Mouse (Mus musculus) midbrain, embryonic 11.5 days (tissue): ENCODE results near the gene Plxna3. TPM values are rescaled to one million over a fixed set of nuclear protein-coding genes. Genes with fewer than 3 reads are reported as not detected.
"Not testable (repeated sequence)": the region's sequence is repeated elsewhere in the genome, so short reads cannot be mapped to it uniquely, and the experiment has no call there.

Experiments
- ATAC-seq: fragments of 200-750 bp; cut with Nextera tagmentation; 2 replicates; pipeline ENCODE4 v1.8.0; 2017; ENCODE audit warnings: moderate TSS enrichment, moderate library complexity; ENCODE audit not compliant: low FRiP score
- DNase-seq: peaks from one replicate; pipeline ENCODE4 v3.0.0; 2015; ENCODE audit warnings: low spot score; ENCODE audit errors: missing footprints
- H3K27ac ChIP-seq: fragments of 300-500 bp; sonication (generic); 2 replicates; pipeline ENCODE4 v1.5.1; 2014; ENCODE audit warnings: low read depth, low read length
- H3K27me3 ChIP-seq: fragments of 300-500 bp; sonication (generic); 2 replicates; pipeline ENCODE4 v1.6.1; 2014; ENCODE audit warnings: mild to moderate bottlenecking, low read length, moderate library complexity, mixed read lengths; ENCODE audit not compliant: control insufficient read depth, insufficient read depth
- H3K36me3 ChIP-seq: fragments of 300-500 bp; sonication (generic); 2 replicates; pipeline ENCODE4 v1.6.1; 2014; ENCODE audit warnings: mild to moderate bottlenecking, low read length, moderate library complexity, mixed read lengths; ENCODE audit not compliant: control insufficient read depth, insufficient read depth
- H3K4me1 ChIP-seq: fragments of 300-500 bp; sonication (generic); 2 replicates; pipeline ENCODE4 v1.6.1; 2014; ENCODE audit warnings: low read length; ENCODE audit not compliant: control insufficient read depth, insufficient read depth
- H3K4me2 ChIP-seq: fragments of 300-500 bp; sonication (generic); 2 replicates; pipeline ENCODE4 v1.6.1; 2014; ENCODE audit warnings: mild to moderate bottlenecking, moderate library complexity
- H3K4me3 ChIP-seq: fragments of 300-500 bp; sonication (generic); 2 replicates; pipeline ENCODE4 v1.5.1; 2014; ENCODE audit warnings: low read depth, low read length
- H3K9ac ChIP-seq: fragments of 300-500 bp; sonication (generic); 2 replicates; pipeline ENCODE4 v1.6.1; 2014; ENCODE audit warnings: low read length
- H3K9me3 ChIP-seq: fragments of 300-500 bp; sonication (generic); 2 replicates; pipeline ENCODE4 v1.6.1; 2016; ENCODE audit warnings: low read length; ENCODE audit not compliant: control insufficient read depth
- WGBS: fragments of 180-500 bp; shearing (Covaris S2); extraction: QIAGEN DNeasy Blood & Tissue Kit; methylation state at CpG from one replicate; pipeline ENCODE4 v1.1.7; 2014; 5-methylcytosine and 5-hydroxymethylcytosine counted together
- polyA plus RNA-seq: library from polyadenylated mRNA; unstranded; fragments of >200 nt; fragmentation: Nextera tagmentation; extraction: Ambion mirVana; gene quantifications from 2 replicates; pipeline ENCODE4 v1.2.1, GENCODE M21; 2014

Plxna3 gene
- polyA plus RNA-seq, 1 experiment from 2014 or later = 13.7 TPM

DNA sequence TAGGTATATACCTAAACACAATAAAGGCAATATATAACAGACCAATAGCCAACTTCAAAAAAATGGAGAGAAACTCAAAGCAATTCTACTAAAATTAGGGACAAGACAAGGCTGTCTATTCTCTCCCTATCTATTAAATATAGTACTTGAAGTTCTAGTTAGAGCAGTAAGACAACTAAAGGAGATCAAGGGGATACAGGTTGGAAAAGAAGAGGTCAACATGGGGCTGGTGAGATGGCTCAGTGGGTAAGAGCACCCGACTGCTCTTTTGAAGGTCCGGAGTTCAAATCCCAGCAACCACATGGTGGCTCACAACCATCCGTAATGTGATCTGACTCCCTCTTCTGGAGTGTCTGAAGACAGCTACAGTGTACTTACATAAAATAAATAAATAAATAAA lies 28.2 kb downstream of the Plxna3 start:
- 95% methylated on average over 2 of the region's 3 CpGs for WGBS
- ATAC-seq, H3K27ac ChIP-seq: not testable (repeated sequence)

DNA sequence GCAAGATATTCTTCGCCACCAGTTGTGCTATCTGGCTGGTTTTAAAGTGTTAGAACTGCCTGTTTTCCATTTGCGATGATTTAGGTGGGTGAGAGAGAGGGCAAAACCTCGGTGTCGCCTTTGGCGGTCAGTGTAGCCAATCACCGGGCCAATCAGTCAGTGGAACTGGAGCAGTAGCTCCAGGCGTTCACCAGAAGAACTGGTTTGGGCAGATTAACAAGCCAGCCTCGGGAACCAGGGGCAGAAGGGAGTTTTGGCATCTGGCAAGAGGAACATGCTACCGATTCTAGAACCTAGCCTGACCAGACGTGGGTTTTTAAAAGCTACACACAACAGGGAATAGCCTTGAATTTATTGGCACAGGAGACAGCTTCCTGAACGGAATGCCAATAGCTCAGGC lies 30.3 kb downstream of the Plxna3 start:
- ATAC-seq = no peak
- Histone ChIP-seq H3K4me3 (no peak overlapping the region), H3K9ac (no peak overlapping the region), H3K4me2 (no peak overlapping the region), H3K27me3 (no peaks in the 10 kb centered on the region), H3K4me1 (no peaks in the 10 kb centered on the region), H3K9me3 (no peaks in the 10 kb centered on the region), H3K36me3 (no peaks in the 10 kb centered on the region), H3K27ac (no peak overlapping the region)
- 56% methylated on average over 11 of the region's 11 CpGs for WGBS
- no peak for DNase-seq

More for the DNA sequence above, 28.2 kb downstream of the Plxna3 start:
- not testable (repeated sequence) for H3K9ac ChIP-seq, DNase-seq, H3K4me2 ChIP-seq, H3K9me3 ChIP-seq, H3K4me3 ChIP-seq, H3K36me3 ChIP-seq, H3K27me3 ChIP-seq, H3K4me1 ChIP-seq

DNA sequence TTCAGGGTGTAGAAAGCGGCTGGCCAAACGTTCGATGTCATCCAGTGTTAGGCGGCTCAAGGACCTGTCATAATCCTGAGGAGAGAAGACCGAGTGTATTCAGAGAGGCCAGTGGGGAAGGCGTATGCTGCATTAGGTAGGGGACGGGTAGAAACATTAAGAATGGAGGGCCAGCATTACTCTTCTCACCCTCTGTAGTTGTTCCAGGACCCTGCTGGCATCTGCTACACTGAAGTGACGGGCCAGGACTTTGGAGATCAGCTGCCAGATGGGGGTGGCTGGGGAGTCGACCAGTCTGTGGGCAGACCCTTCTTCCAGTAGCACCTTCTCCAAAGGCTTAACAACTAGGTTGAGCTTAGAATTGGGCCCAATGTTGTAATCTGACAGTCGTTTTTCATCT lies 38.6 kb downstream of the Plxna3 start:
- Histone ChIP-seq H3K9ac (peak overlapping the region; percentile 76), H3K4me1 (peaks cover 6% of the 10 kb centered on the region), H3K36me3 (no peaks in the 10 kb centered on the region), H3K4me3 (peak overlapping the region; percentile 59), H3K27ac (no peak overlapping the region), H3K4me2 (peak overlapping the region; percentile 61), H3K9me3 (no peaks in the 10 kb centered on the region), H3K27me3 (no peaks in the 10 kb centered on the region)
- WGBS = 74% methylated on average over 10 of the region's 10 CpGs
- no peak for ATAC-seq
- DNase-seq = peak; percentile 83

DNA sequence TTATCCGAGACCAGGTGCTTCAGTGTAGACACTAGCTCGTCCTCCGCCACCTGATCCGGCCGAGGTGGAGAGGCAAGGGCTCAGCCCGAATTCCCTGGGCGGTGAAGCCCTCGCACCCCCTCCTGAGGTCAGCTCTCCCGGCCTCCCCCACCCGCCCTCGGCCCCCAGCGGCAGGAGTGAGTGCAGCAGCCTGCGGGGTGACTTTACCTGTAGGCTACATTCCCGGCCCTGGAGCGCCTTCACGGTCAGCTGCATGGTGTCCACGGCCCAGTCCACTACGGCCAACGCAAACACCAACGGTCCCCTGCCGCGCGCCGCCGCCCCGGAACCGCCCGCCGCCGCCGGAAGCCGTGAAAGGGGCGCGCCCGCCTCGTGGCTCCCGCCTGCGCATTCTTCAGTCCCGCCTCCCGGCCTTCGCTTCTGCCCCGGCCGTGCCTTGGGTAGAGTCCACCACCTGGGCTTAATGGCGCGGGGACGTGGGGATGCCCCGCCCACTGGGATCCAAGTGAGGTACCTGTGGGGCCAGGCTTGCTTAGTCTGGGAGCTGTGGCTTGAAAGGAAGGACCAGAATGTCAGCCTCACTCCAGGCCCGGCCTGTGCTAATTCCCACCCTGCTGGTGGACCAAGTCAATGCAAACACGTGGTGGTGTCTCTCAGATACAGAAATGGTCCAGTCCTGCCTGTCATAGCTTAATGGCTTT lies 39.5 kb downstream of the Plxna3 start:
- 21% methylated on average over 41 of the region's 49 CpGs for WGBS
- peak overlapping the region; percentile 76 for H3K9ac ChIP-seq
- H3K4me2 ChIP-seq = peak overlapping the region; percentile 61
- peak; percentile 82 for ATAC-seq
- H3K36me3 ChIP-seq = no peaks in the 10 kb centered on the region
- no peaks in the 10 kb centered on the region for H3K27me3 ChIP-seq
- no peaks in the 10 kb centered on the region for H3K9me3 ChIP-seq
- peak overlapping the region; percentile 59 for H3K4me3 ChIP-seq
- peaks cover 6% of the 10 kb centered on the region for H3K4me1 ChIP-seq
- DNase-seq = peak; percentile 93
- H3K27ac ChIP-seq = no peak overlapping the region; the same call in 1 of the 2 replicates

DNA sequence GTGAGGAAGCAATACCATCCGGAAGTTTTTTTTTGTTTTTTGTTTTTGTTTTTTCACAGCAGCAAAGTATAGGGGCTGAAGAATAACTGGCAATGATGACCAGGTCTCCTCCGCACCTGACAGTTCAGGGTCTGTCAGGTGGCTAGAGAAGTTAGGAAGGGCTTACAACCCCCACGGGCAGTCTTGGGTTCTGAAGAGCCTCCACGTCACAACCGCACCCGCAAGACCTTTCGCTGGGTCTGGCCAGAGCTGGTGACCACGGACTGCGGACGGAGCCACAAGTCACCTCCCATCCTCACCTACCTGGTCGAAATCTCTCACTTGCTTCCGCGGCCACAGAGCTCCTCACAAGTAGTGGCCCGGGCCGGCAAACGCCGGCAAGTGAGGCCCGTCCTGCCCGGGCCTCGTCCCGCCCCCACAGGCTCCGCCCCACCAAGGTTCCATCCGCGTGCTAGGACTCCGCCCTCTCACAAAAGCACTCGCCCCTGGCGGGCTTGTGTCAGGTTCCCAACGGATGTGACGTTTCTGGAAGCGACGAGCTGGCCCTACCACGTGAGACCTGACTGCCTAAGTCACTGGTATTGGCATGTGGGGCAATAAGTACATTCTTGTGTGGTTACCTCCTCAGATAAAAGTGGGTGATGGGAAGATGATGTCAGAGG lies 44.2 kb downstream of the Plxna3 start, which contains the start of the genes Ubl4a and Slc10a3:
TSS of gene Ubl4a (minus strand) at position 331 of the 662 bp plus-strand sequence.
TSS of gene Slc10a3 (minus strand) at position 462 of the 662 bp plus-strand sequence.
- H3K27me3 ChIP-seq = no peaks in the 10 kb centered on the region
- WGBS = 16% methylated on average over 32 of the region's 32 CpGs
- H3K9me3 ChIP-seq = no peaks in the 10 kb centered on the region
- H3K27ac ChIP-seq = no peak within 1 kb of the TSS
- peak; percentile 93 for ATAC-seq
- peak within 1 kb of the TSS; percentile 32 for H3K4me3 ChIP-seq
- no peaks in the 10 kb centered on the region; the same call in 1 of the 2 replicates for H3K4me1 ChIP-seq
- DNase-seq = peak; percentile 93
- no peaks in the 10 kb centered on the region for H3K36me3 ChIP-seq
- H3K4me2 ChIP-seq = peak within 1 kb of the TSS; percentile 52
- peak within 1 kb of the TSS; percentile 57 for H3K9ac ChIP-seq

DNA sequence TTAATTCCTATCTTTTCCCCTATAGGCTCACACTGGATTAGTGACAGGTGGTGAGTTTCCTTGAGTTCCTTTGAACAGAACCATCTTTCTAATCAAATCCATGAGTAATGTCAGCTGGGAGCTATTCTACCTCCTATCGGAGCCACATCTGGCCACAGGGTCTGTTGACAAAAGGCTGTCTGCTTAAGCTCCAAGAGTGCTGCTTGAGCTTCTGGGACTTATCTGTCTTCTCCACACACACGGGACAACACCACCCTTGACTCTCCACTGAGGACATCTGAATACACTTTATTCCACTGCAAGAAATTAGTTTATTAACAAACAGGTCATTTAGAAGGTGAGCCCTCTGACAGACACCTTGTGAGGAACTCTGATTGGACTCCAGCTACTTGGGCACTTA lies 55.6 kb downstream of the Plxna3 start:
- Histone ChIP-seq H3K27ac (no peak overlapping the region), H3K27me3 (no peaks in the 10 kb centered on the region), H3K36me3 (no peaks in the 10 kb centered on the region), H3K4me3 (no peak overlapping the region), H3K4me2 (no peak overlapping the region), H3K4me1 (no peaks in the 10 kb centered on the region), H3K9ac (no peak overlapping the region), H3K9me3 (no peaks in the 10 kb centered on the region)
- DNase-seq (no peak), ATAC-seq (no peak)
- WGBS = 88% methylated on average over 2 of the region's 2 CpGs

DNA sequence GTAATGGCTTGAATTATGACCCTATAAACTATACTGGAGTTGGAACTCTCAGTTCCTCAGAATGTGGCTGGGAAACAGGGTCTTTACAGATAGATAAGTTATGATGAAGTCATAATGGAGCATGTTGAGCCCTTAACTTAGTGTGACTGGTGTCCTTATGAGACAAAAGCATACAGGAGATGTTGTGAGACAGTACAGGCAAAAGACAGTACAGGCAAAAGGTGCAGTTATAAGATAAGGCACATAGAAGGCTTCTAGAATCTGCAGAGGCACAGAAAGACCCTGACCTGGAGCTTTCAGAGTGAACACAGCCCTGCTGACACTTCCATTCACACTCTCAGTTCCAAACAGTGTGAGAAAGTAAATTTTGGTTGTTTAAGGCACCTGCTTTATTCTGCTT lies 59.3 kb downstream of the Plxna3 start:
- H3K27me3 ChIP-seq = no peaks in the 10 kb centered on the region
- H3K9me3 ChIP-seq = no peaks in the 10 kb centered on the region
- no peak overlapping the region for H3K27ac ChIP-seq
- H3K36me3 ChIP-seq = no peaks in the 10 kb centered on the region
- no peak overlapping the region for H3K9ac ChIP-seq
- DNase-seq (no peak), ATAC-seq (no peak)
- H3K4me3 ChIP-seq = no peak overlapping the region
- no peaks in the 10 kb centered on the region for H3K4me1 ChIP-seq
- H3K4me2 ChIP-seq = no peak overlapping the region

DNA sequence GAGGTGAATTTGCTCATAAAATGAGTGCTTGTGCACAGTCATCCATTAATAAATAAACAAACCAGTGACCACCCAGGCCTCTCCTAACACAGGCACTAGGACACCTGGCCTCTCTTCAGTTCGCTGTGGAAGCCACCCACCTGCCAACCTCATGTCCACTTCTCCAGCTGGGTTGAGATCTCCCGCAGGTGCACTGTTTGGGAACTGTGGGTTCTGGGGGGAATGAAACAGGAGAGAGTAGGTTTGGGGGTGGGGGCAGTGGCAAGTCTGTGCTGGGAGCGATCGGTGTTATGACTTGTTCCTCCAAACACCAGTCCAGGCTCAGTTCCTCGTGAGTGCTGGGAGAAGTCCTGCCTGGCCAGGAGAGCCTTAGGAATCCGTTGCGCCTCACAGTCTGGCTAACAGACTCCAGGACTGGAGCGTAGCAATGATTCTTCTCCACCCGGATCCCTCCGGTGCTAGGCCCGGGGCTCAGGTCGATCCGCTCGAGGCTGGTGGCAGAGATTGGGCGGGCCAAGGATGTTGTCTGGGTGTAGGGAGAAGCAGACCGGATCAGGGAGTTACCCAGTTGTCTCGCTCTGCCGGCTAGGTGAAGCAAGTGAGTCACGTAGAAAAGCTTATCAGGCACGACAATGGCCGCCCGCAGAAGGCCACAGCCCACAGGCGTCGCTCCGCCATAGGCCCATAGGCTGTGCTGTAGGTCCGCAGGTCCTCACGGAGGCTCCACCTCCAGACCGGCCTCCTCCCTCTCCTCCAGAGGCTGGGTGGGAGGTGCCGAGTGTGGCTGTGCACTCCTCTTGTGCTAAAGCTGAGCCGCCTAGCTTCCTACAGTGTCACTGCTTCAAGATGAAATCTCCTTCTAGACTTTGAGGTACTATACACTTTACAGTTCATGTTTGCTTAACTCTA lies 63.9 kb downstream of the Plxna3 start, which contains the start of the genes Fam3a and Ikbkg:
TSS of gene Fam3a (minus strand) at position 738 of the 909 bp plus-strand sequence.
TSS of gene Ikbkg (plus strand) at position 756 of the 909 bp plus-strand sequence.
- Histone ChIP-seq H3K4me3 (peak within 1 kb of the TSS; percentile 46), H3K27ac (peak within 1 kb of the TSS; percentile 30; the same call in 1 of the 2 replicates), H3K4me1 (no peaks in the 10 kb centered on the region), H3K9me3 (no peaks in the 10 kb centered on the region), H3K9ac (peak within 1 kb of the TSS; percentile 70), H3K36me3 (no peaks in the 10 kb centered on the region), H3K27me3 (no peaks in the 10 kb centered on the region), H3K4me2 (peak within 1 kb of the TSS; percentile 56)
- ATAC-seq (peak; percentile 100), DNase-seq (peak; percentile 95)
- 22% methylated on average over 30 of the region's 30 CpGs for WGBS
